Mouse (Mus musculus): Measurements from ENCODE around the gene Gng4.

Gene Gng4

GRCm38 (mm10) chr13:13818696-13819095 lies 34.8 kb downstream of the Gng4 start:
- no peak for DNase-seq (ENCODE audit: low spot score in 2 of 2)

GRCm38 (mm10) chr13:13820234-13821123 lies 36.6 kb downstream of the Gng4 start:
- DNase-seq (ENCODE audit: low spot score in 2 of 2) = no peak

- peak in 1 of 2 experiments; percentile 15 for DNase-seq (ENCODE audit: low spot score in 2 of 2)
Measured at GRCm38 (mm10) chr13:13824946-13825345, 41.1 kb downstream of the Gng4 start.

GRCm38 (mm10) chr13:13826533-13826932 lies 42.7 kb downstream of the Gng4 start:
- DNase-seq (ENCODE audit: low spot score in 2 of 2) = peak in 1 of 2 experiments; percentile 28

DNA sequence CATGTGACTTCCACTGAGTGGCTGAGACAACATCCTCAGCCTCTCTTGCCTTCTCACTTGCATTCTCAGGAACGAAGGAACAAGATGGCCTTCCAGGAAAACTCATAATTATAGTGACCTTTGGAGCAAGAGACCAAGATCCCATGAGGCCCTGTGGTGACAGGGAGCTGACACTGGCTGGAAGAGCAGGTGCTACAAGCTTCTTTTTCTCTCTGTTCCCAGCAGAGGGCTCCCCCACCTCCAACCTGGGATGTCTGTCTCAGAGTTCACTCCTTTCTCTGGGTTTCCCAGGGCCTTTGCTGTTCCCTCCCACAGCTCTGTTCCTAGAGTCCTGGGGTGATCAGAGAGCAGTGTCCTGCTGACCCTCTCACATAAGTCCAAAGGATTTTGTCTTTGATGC lies 44.3 kb downstream of the Gng4 start:
- DNase-seq (ENCODE audit: low spot score in 2 of 2) = peak in 1 of 2 experiments; percentile 14

GRCm38 (mm10) chr13:13830469-13831074 lies 46.7 kb downstream of the Gng4 start:
- DNase-seq (ENCODE audit: low spot score in 2 of 2) = no peak

GRCm38 (mm10) chr13:13835180-13835579 lies 51.3 kb downstream of the Gng4 start:
- DNase-seq (ENCODE audit: low spot score in 2 of 2) = peak in 1 of 2 experiments; percentile 13

DNA sequence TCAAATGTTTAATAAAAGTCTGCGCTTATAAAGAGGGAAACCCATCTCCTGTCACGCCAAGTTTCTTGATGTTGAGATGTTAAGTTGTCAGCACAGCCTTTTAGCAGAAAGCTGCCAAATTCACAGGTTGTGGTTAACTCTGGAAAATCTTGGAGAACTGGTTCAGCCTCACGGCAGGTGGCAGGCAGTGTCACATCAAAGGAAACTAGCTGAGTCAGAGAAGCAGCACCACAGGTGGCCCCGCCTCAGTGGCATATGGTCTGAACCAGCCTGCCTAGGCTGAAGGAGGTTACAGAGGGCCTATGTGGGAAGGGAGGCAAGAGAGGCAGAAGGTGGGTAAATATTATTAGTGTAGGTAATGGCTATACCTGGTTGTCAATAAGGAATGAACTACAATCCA lies 61.2 kb downstream of the Gng4 start:
- no peak for DNase-seq (ENCODE audit: low spot score in 2 of 2)

DNA sequence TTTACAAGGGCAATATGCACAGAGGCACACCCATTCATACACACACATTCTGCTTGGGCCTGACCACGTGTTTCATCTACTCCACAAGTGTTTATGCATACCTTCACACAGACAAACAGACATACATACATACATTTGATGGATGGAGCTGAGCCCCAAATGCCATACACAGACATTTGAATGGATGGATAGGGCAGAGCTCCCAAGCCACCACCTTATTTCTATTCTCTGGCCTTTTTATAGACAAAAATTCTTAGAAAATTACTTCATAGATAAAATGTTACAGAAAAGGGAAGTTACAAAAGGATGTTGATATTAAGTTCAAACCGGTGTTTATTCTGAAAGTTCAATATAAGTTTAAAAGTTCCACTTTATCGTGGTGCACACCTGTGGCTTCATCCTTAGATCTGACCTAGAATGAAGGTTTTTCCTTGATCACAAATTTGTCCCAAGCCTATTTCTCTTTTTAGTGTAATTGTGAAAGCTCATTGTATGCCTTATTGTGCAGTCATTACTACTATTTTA lies 63.3 kb downstream of the Gng4 start:
- no peak for DNase-seq (ENCODE audit: low spot score in 2 of 2)

- no peak for DNase-seq (ENCODE audit: low spot score in 2 of 2)
Measured at GRCm38 (mm10) chr13:13857190-13857589, 73.3 kb downstream of the Gng4 start.

DNA sequence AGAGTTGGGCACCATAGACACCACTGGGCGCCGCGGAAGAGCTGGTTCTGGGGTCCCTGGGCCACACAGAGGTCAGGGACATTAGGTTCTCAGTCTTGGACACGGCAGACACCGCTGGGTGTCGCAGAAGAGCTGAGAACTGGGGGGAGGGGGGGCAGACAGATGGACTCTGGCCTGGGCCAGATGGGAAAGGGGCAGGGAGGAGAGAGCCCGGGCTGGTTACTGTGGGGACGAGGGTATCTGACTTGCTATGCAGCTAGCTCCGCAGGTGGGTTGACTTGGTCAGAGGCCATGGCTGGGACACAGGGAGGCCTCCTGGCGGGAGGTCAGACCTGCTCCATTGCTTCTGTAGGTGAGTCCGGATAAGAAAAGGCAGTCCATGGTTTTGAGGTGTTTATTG lies 78.5 kb downstream of the Gng4 start:
- DNase-seq (ENCODE audit: low spot score in 2 of 2) = no peak

DNA sequence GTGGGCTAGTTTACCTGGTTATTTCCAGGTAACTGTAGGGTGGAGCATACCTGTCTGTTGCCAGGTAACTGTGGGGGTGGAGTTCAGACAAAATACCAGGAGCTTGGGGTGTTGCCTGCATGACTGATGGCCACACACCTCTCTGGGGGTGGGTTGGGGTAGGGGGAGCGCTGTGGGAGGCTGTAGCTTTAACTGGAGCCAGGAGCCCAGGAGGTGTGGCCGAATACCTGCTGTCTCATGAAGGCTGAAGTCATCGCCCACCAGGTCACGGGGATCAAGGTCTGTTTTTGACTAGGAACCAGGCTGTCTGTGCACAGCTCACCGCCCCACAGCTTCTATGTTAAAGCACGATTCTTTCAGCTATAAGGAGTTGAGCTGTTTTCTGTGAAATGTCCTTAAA lies 79.1 kb downstream of the Gng4 start:
- DNase-seq (ENCODE audit: low spot score in 2 of 2) = no peak

DNA sequence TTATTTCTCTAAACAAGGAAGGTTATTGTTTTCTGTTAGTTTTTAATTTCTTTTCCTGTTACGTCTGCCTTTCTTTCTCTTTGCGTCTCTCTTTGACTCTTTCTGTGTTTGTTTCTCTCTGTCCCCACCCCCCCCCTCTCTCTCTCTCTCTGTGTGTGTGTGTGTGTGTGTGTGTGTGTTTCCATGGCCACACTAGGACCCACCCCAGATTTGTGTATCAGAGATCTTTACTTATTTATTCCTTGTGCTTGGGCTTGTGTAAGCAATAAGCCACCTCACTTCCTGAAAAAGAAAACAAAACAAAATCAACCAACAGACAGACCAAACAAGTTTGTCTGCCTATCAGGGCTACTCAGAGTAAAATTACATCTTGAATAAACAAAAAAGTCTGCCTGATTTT lies 82.5 kb downstream of the Gng4 start:
- DNase-seq (ENCODE audit: low spot score in 2 of 2) = no peak

GRCm38 (mm10) chr13:13867078-13867759 lies 83.4 kb downstream of the Gng4 start:
- DNase-seq (ENCODE audit: low spot score in 2 of 2) = no peak

GRCm38 (mm10) chr13:13867922-13868321 lies 84.1 kb downstream of the Gng4 start:
- peak; percentile 39 to 56 for DNase-seq (ENCODE audit: low spot score in 2 of 2)

Measured in right cerebral cortex, postnatal 10 days (tissue).